ENCODE assay signal across 15 mouse cellular contexts in the genomic region with DNA sequence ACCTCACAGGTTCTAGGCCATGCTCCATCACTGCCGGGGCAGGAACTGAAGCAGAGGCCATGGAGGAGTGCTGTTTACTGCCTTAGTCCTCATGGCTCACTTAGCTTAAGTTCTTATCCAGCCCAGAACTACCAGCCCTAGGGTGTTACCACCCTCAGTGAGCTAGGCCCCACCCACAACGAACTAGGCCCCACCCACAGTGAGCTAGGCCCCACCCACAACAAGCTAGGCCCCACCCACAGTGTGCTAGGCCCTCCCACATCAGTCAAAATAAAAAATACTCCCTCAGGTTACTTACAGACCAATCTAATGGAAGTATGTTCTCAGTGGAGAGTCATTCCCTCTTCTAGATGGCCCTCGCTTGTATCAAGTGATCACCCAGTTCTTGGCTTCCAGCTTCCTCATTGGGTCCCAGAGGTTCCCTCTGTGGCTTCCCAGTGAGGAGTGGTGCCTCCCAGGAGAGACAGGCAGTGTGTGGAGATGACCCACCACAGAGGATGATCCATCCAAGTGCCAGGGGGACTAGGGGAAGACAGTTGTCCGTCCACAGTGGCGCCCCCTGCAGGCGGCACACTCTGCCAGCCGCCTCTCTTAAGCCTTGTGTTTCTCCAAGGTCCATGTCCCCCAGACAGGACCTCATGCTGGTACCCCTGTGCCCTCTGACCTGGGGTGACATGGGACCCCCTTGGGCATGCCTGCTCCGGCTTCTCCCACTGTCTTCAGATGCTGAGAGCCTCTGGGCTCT. TPM values are rescaled to one million over a fixed set of nuclear protein-coding genes. Genes with fewer than 3 reads are reported as not detected.
DNase-seq lines count a peak whose midpoint lies in the region; ATAC-seq and TF ChIP-seq lines count a peak whose summit lies in the region.
"Had no signal": no experiment of that assay in that cellular context is flagged by ENCODE, and none has a peak within 500 bp of the region (broad histone marks: within the 10 kb centered on the region; RNA-seq: fewer than 3 reads in every experiment).

No protein-coding gene starts in this region.

- no peaks in the 10 kb centered on the region for H3K27me3 ChIP-seq in forebrain, postnatal 0 days (ENCODE audit: insufficient read depth, low read length)
- H3K27me3 ChIP-seq in forebrain, embryonic 15.5 days = no peaks in the 10 kb centered on the region
- H3K27me3 ChIP-seq: limb, embryonic 15.5 days had no signal

- peaks cover 6% of the 10 kb centered on the region for H3K4me1 ChIP-seq in forebrain, postnatal 0 days (ENCODE audit: insufficient read depth)
- H3K4me1 ChIP-seq in forebrain, embryonic 15.5 days = peaks cover 15% of the 10 kb centered on the region
- peaks cover 4% of the 10 kb centered on the region; the same call in 1 of the 2 replicates for H3K4me1 ChIP-seq in lung, adult 2 months (ENCODE audit: control insufficient read depth, insufficient read depth, low read length)

- no peak overlapping the region for H3K27ac ChIP-seq in forebrain, postnatal 0 days (ENCODE audit: low read depth, low read length)
- H3K27ac ChIP-seq in forebrain, embryonic 15.5 days (replicated peaks) = no peak overlapping the region
- H3K27ac ChIP-seq: limb, embryonic 15.5 days had no signal

- 88% methylated on average over 8 of the region's 8 CpGs for WGBS in forebrain, postnatal 0 days
- 89% methylated on average over 8 of the region's 8 CpGs for WGBS in forebrain, embryonic 15.5 days
- 88% methylated on average over 8 of the region's 8 CpGs for WGBS in lung, adult 2 months

- no peak overlapping the region for H3K4me3 ChIP-seq in forebrain, postnatal 0 days (ENCODE audit: low read depth, low read length)
- H3K4me3 ChIP-seq in forebrain, embryonic 15.5 days = no peak overlapping the region
- H3K4me3 ChIP-seq in lung, adult 2 months (replicated peaks; ENCODE audit: extremely low read depth, low read depth, low read length) = no peak overlapping the region
- H3K4me3 ChIP-seq: limb, embryonic 15.5 days had no signal

- TF ChIP-seq CTCF in forebrain, postnatal 0 days (IDR thresholded peaks at IDR 0.05; ENCODE audit: low read depth) = peak; percentile 37; the same call in 1 of the 2 replicates
- TF ChIP-seq CTCF in lung, adult 2 months (IDR thresholded peaks at IDR 0.05; ENCODE audit: insufficient read depth, low read length) = 0 out of 2 replicates have a peak, but pooled peaks have one; percentile 9

- H3K36me3 ChIP-seq in forebrain, postnatal 0 days (ENCODE audit: insufficient read depth) = peaks cover 42% of the 10 kb centered on the region
- peaks cover 29% of the 10 kb centered on the region for H3K36me3 ChIP-seq in forebrain, embryonic 15.5 days

- TF ChIP-seq POLR2A in lung, adult 2 months (IDR thresholded peaks at IDR 0.05; ENCODE audit: borderline replicate concordance, extremely low read depth, low read depth, low read length) = no peak

- DNase-seq in forebrain, postnatal 0 days = no peak
- DNase-seq in lung, adult 2 months = no peak
- no peak for DNase-seq in lung, postnatal 10 days
- DNase-seq in R1 (ENCODE audit: low read depth, low spot score) = peak; percentile 37
- DNase-seq in retina, embryonic 14.5 days (ENCODE audit: low spot score) = peak; percentile 41
- DNase-seq in left cerebral cortex, postnatal 36 days (ENCODE audit: low spot score in 2 of 2) = no peak
- DNase-seq in spleen, postnatal 14 days (ENCODE audit: low spot score in 2 of 2) = no peak
- DNase-seq: adrenal gland, postnatal 25 days; cerebellum, postnatal 25 days; gastrocnemius, postnatal 36 days; heart, postnatal 4 days; midbrain, embryonic 14.5 days had no signal

- H3K4me2 ChIP-seq in forebrain, postnatal 0 days (ENCODE audit: low read depth) = no peak overlapping the region
- H3K4me2 ChIP-seq in forebrain, embryonic 15.5 days (replicated peaks) = no peak overlapping the region
- H3K4me2 ChIP-seq: limb, embryonic 15.5 days had no signal

- intact Hi-C loops in left cerebral cortex, postnatal 36 days (cut with DNase I) = no loop called here

- no peaks in the 10 kb centered on the region for H3K9me3 ChIP-seq in forebrain, postnatal 0 days (ENCODE audit: low read length)
- no peaks in the 10 kb centered on the region for H3K9me3 ChIP-seq in forebrain, embryonic 15.5 days
- H3K9me3 ChIP-seq: limb, embryonic 15.5 days had no signal

- ATAC-seq in forebrain, postnatal 0 days = no peak
- ATAC-seq in forebrain, embryonic 15.5 days (replicated peaks) = no peak

- no peak overlapping the region for H3K9ac ChIP-seq in forebrain, postnatal 0 days
- no peak overlapping the region for H3K9ac ChIP-seq in forebrain, embryonic 15.5 days (replicated peaks)
- H3K9ac ChIP-seq: limb, embryonic 15.5 days had no signal

RNA-seq across cellular contexts. Expression of a gene that starts 5.7 kb away (rescaled TPM):
- total RNA-seq in forebrain, postnatal 0 days (2014; rRNA removed) = 97.3 and 135 TPM in 2 replicates
- 79.8 and 109 TPM in 2 replicates for polyA plus RNA-seq in forebrain, postnatal 0 days (2015; fragmentation: Nextera tagmentation; extraction: Ambion mirVana)
- 43.9 and 49.8 TPM in 2 replicates for polyA plus RNA-seq in forebrain, embryonic 15.5 days (2015; fragmentation: Nextera tagmentation; extraction: Ambion mirVana)
- polyA plus RNA-seq in lung, adult 2 months (2012; rRNA removed) = 188 and 192 TPM in 2 replicates
- total RNA-seq in left cerebral cortex, postnatal 36 days (2021) = 100 to 1,000 TPM; 220 to 253 TPM

RNA-seq across cellular contexts. Expression of a gene that starts 26.5 kb away (rescaled TPM):
- total RNA-seq in forebrain, postnatal 0 days (2014; rRNA removed) = 186 and 192 TPM in 2 replicates
- polyA plus RNA-seq in forebrain, postnatal 0 days (2015; fragmentation: Nextera tagmentation; extraction: Ambion mirVana) = 266 and 286 TPM in 2 replicates
- 302 and 313 TPM in 2 replicates for polyA plus RNA-seq in forebrain, embryonic 15.5 days (2015; fragmentation: Nextera tagmentation; extraction: Ambion mirVana)
- 79.7 and 87.9 TPM in 2 replicates for polyA plus RNA-seq in lung, adult 2 months (2012; rRNA removed)
- 10 to 100 TPM; 74.7 to 78.6 TPM for total RNA-seq in left cerebral cortex, postnatal 36 days (2021)

RNA-seq across cellular contexts. Expression of a gene that starts 34.2 kb away (rescaled TPM):
- 0.85 and 1.6 TPM in 2 replicates for total RNA-seq in forebrain, postnatal 0 days (2014; rRNA removed)
- 0.28 and 0.34 TPM in 2 replicates for polyA plus RNA-seq in forebrain, postnatal 0 days (2015; fragmentation: Nextera tagmentation; extraction: Ambion mirVana)
- polyA plus RNA-seq in forebrain, embryonic 15.5 days (2015; fragmentation: Nextera tagmentation; extraction: Ambion mirVana) = 0.09 and 0.18 TPM in 2 replicates
- 0.07 and 0.84 TPM in 2 replicates for polyA plus RNA-seq in lung, adult 2 months (2012; rRNA removed)
- total RNA-seq in left cerebral cortex, postnatal 36 days (2021) = under 1 TPM; 0.07 to 0.14 TPM

RNA-seq across cellular contexts. Expression of a gene that starts 45.0 kb away (rescaled TPM):
- total RNA-seq in forebrain, postnatal 0 days (2014; rRNA removed) = 10.5 and 14.6 TPM in 2 replicates
- polyA plus RNA-seq in forebrain, postnatal 0 days (2015; fragmentation: Nextera tagmentation; extraction: Ambion mirVana) = 7.2 and 11.8 TPM in 2 replicates
- polyA plus RNA-seq in forebrain, embryonic 15.5 days (2015; fragmentation: Nextera tagmentation; extraction: Ambion mirVana) = 12.9 and 13.7 TPM in 2 replicates
- polyA plus RNA-seq in lung, adult 2 months (2012; rRNA removed) = 9.7 and 12.0 TPM in 2 replicates
- total RNA-seq in left cerebral cortex, postnatal 36 days (2021) = 1 to 10 TPM; 1.1 to 1.3 TPM
- total RNA-seq: gastrocnemius, postnatal 36 days; neutrophil, adult 5-6 weeks had no signal

RNA-seq across cellular contexts. Expression of a gene that starts 45.1 kb away (rescaled TPM):
- total RNA-seq in forebrain, postnatal 0 days (2014; rRNA removed) = 133 and 153 TPM in 2 replicates
- polyA plus RNA-seq in forebrain, postnatal 0 days (2015; fragmentation: Nextera tagmentation; extraction: Ambion mirVana) = 41.2 and 60.4 TPM in 2 replicates
- 52.4 and 54.6 TPM in 2 replicates for polyA plus RNA-seq in forebrain, embryonic 15.5 days (2015; fragmentation: Nextera tagmentation; extraction: Ambion mirVana)
- polyA plus RNA-seq in lung, adult 2 months (2012; rRNA removed) = 15.8 and 17.6 TPM in 2 replicates
- total RNA-seq in left cerebral cortex, postnatal 36 days (2021) = 10 to 100 TPM; 30.5 to 36.2 TPM

Comparison
In these comparisons a context has a peak if more than half of its experiments do, and no peak if none do; other contexts are left out.
1. DNase-seq: peak in R1 (single experiment) and retina, embryonic 14.5 days (single experiment); none in forebrain, postnatal 0 days (single experiment), lung, adult 2 months (single experiment), lung, postnatal 10 days (single experiment), left cerebral cortex, postnatal 36 days (0 of 2) and spleen, postnatal 14 days (0 of 2).